Mouse (Mus musculus) lung, postnatal 0 days (tissue): ENCODE data around the gene Hs2st1. TPM values are rescaled to one million over a fixed set of nuclear protein-coding genes. Genes with fewer than 3 reads are reported as not detected.

Experiments used
- ATAC-seq: fragments of 200-750 bp; cut with Nextera tagmentation; 2 replicates; pipeline ENCODE4 v1.8.0; 2017; ENCODE audit warnings: moderate library complexity
- DNase-seq: peaks from one replicate; pipeline ENCODE4 v3.0.0-alpha.2; 2016; ENCODE audit warnings: low spot score
- H3K27ac ChIP-seq: fragments of 300-500 bp; sonication (generic); 2 replicates; pipeline ENCODE4 v1.5.1; 2014; ENCODE audit warnings: antibody characterized with exemption, mild to moderate bottlenecking, low read length, mixed read lengths
- H3K27me3 ChIP-seq: fragments of 300-500 bp; sonication (generic); replicated peaks from 2 replicates; pipeline ENCODE4 v1.6.1; 2014; ENCODE audit warnings: low read length, mixed read lengths; ENCODE audit not compliant: insufficient read depth
- H3K36me3 ChIP-seq: fragments of 300-500 bp; sonication (generic); 2 replicates; pipeline ENCODE4 v1.6.1; 2014; ENCODE audit warnings: low read length, mixed read lengths; ENCODE audit not compliant: insufficient read depth
- H3K4me1 ChIP-seq: fragments of 300-500 bp; sonication (generic); 2 replicates; pipeline ENCODE4 v1.6.1; 2014; ENCODE audit warnings: antibody characterized with exemption, low read depth, low read length, mixed read lengths; ENCODE audit not compliant: insufficient read depth
- H3K4me2 ChIP-seq: fragments of 300-500 bp; sonication (generic); replicated peaks from 2 replicates; pipeline ENCODE4 v1.6.1; 2014; ENCODE audit warnings: low read depth, mild to moderate bottlenecking, low read length, moderate library complexity, mixed read lengths
- H3K4me3 ChIP-seq: fragments of 300-500 bp; sonication (generic); 2 replicates; pipeline ENCODE4 v1.5.1; 2014; ENCODE audit warnings: low read depth, low read length
- H3K9ac ChIP-seq: fragments of 300-500 bp; sonication (generic); replicated peaks from 2 replicates; pipeline ENCODE4 v1.6.1; 2014; ENCODE audit warnings: low read depth, mild to moderate bottlenecking
- H3K9me3 ChIP-seq: fragments of 300-500 bp; sonication (generic); 2 replicates; pipeline ENCODE4 v1.6.1; 2016; ENCODE audit warnings: low read length, mixed read lengths
- CTCF ChIP-seq: IDR thresholded peaks from 2 replicates; pipeline ENCODE4 v1.5.1; 2016; ENCODE audit warnings: antibody characterized with exemption, mild to moderate bottlenecking
- EP300 ChIP-seq: IDR thresholded peaks from 2 replicates; pipeline ENCODE4 v1.6.1; 2016; ENCODE audit warnings: antibody characterized with exemption, mild to moderate bottlenecking, control low read depth
- WGBS: fragments of 180-500 bp; shearing (Covaris S2); extraction: QIAGEN DNeasy Blood & Tissue Kit; methylation state at CpG from one replicate; pipeline ENCODE4 v1.1.7; 2014; 5-methylcytosine and 5-hydroxymethylcytosine counted together
- polyA plus RNA-seq: library from polyadenylated mRNA; unstranded; fragments of >200 nt; fragmentation: Nextera tagmentation; extraction: Ambion mirVana; gene quantifications from 2 replicates; pipeline ENCODE4 v1.2.1, GENCODE M21; 2015

Hs2st1 gene
- polyA plus RNA-seq: 25.1 and 29.3 TPM in 2 replicates

GRCm38 (mm10) chr3:144570047-144570815, at the start of gene Hs2st1, which contains the start of gene Selenof:
Gene Hs2st1, minus strand, starts transcription at chr3:144570181.
Gene Selenof, plus strand, starts transcription at chr3:144570304.
- Histone ChIP-seq H3K4me3 (peak within 1 kb of the TSS; percentile 93), H3K27ac (peak within 1 kb of the TSS; percentile 93), H3K4me2 (peak within 1 kb of the TSS; percentile 97), H3K4me1 (peaks cover 15% of the 10 kb centered on the region; the same call in 1 of the 2 replicates), H3K9ac (peak within 1 kb of the TSS; percentile 80), H3K27me3 (no peaks in the 10 kb centered on the region), H3K36me3 (no peaks in the 10 kb centered on the region), H3K9me3 (no peaks in the 10 kb centered on the region)
- DNase-seq (peak; percentile 100), ATAC-seq (peak; percentile 97)
- TF ChIP-seq CTCF (peak; percentile 42), EP300 (peak; percentile 82)
- WGBS: under 1% methylated on average over 47 of the region's 69 CpGs

GRCm38 (mm10) chr3:144617633-144618180, 47.7 kb upstream of the Hs2st1 start:
- H3K4me1 ChIP-seq: no peaks in the 10 kb centered on the region
- DNase-seq: peak; percentile 36
- peak; percentile 49 for ATAC-seq
- H3K36me3 ChIP-seq: no peaks in the 10 kb centered on the region
- no peak overlapping the region for H3K27ac ChIP-seq
- TF ChIP-seq EP300 (no peak), CTCF (no peak)
- no peaks in the 10 kb centered on the region for H3K9me3 ChIP-seq
- no peak overlapping the region for H3K9ac ChIP-seq
- WGBS: 62% methylated on average over 10 of the region's 10 CpGs
- no peak overlapping the region for H3K4me2 ChIP-seq
- H3K4me3 ChIP-seq: no peak overlapping the region
- H3K27me3 ChIP-seq: no peaks in the 10 kb centered on the region

- Histone ChIP-seq H3K27me3 (no peaks in the 10 kb centered on the region), H3K4me3 (no peak overlapping the region), H3K9ac (no peak overlapping the region), H3K4me2 (no peak overlapping the region), H3K36me3 (no peaks in the 10 kb centered on the region), H3K4me1 (no peaks in the 10 kb centered on the region), H3K27ac (0 out of 2 replicates have a peak overlapping the region, but pooled peaks have one; percentile 26), H3K9me3 (no peaks in the 10 kb centered on the region)
- ATAC-seq (peak; percentile 86), DNase-seq (peak; percentile 92)
- TF ChIP-seq CTCF: peak; percentile 98
- no peak for TF ChIP-seq EP300
- WGBS: 67% methylated on average over 8 of the region's 8 CpGs
Observed at GRCm38 (mm10) chr3:144616654-144617425, 46.9 kb upstream of the Hs2st1 start.

- no peaks in the 10 kb centered on the region for H3K27me3 ChIP-seq
- H3K9ac ChIP-seq: no peak overlapping the region
- ATAC-seq (no peak), DNase-seq (peak; percentile 32)
- no peaks in the 10 kb centered on the region for H3K4me1 ChIP-seq
- H3K4me2 ChIP-seq: no peak overlapping the region
- no peaks in the 10 kb centered on the region for H3K9me3 ChIP-seq
- no peaks in the 10 kb centered on the region for H3K36me3 ChIP-seq
- TF ChIP-seq CTCF: no peak
- WGBS: 53% methylated on average over 9 of the region's 9 CpGs
- no peak overlapping the region for H3K4me3 ChIP-seq
- H3K27ac ChIP-seq: no peak overlapping the region
Observed at GRCm38 (mm10) chr3:144615459-144615858, 45.5 kb upstream of the Hs2st1 start.

- H3K4me1 ChIP-seq: no peaks in the 10 kb centered on the region
- peak; percentile 33 for DNase-seq
- WGBS: 63% methylated on average over 10 of the region's 10 CpGs
- no peak for TF ChIP-seq CTCF
- no peak for TF ChIP-seq EP300
- no peaks in the 10 kb centered on the region for H3K27me3 ChIP-seq
- H3K9ac ChIP-seq: no peak overlapping the region
- no peak overlapping the region for H3K27ac ChIP-seq
- no peak overlapping the region for H3K4me3 ChIP-seq
- H3K9me3 ChIP-seq: no peaks in the 10 kb centered on the region
- ATAC-seq: peak; percentile 5; the same call in 1 of the 2 replicates
- no peak overlapping the region for H3K4me2 ChIP-seq
- no peaks in the 10 kb centered on the region for H3K36me3 ChIP-seq
Observed at GRCm38 (mm10) chr3:144614698-144615097, 44.7 kb upstream of the Hs2st1 start.

GRCm38 (mm10) chr3:144614277-144614676, 44.3 kb upstream of the Hs2st1 start:
- Histone ChIP-seq H3K4me2 (no peak overlapping the region), H3K36me3 (no peaks in the 10 kb centered on the region), H3K9ac (no peak overlapping the region), H3K27ac (no peak overlapping the region), H3K27me3 (no peaks in the 10 kb centered on the region), H3K4me3 (no peak overlapping the region), H3K4me1 (no peaks in the 10 kb centered on the region), H3K9me3 (no peaks in the 10 kb centered on the region)
- no peak for TF ChIP-seq CTCF
- no peak for TF ChIP-seq EP300
- DNase-seq (peak; percentile 40), ATAC-seq (peak; percentile 27; the same call in 1 of the 2 replicates)
- WGBS: 43% methylated on average over 6 of the region's 6 CpGs
